Mouse (Mus musculus) MEL (cell line): ENCODE data around the gene Ptma. TPM values are rescaled to one million over a fixed set of nuclear protein-coding genes. Genes with fewer than 3 reads are reported as not detected.

ENCODE experiments used
- DNase-seq: peaks from one replicate; pipeline ENCODE4 v3.0.0; 2011; ENCODE audit warnings: low read depth, low spot score
- H3K27ac ChIP-seq: 2 replicates; pipeline ENCODE4 v1.5.1; 2012; ENCODE audit warnings: low read depth, mild to moderate bottlenecking, control low read depth, low read length, moderate library complexity; ENCODE audit not compliant: control insufficient read depth
- H3K27me3 ChIP-seq, 2 experiments: fragments of 150-350 bp in 1 of 2; sonication (generic) in 1 of 2; 2 replicates each; pipeline ENCODE4 v1.6.1; 2012; ENCODE audit warnings: low read length in 2 of 2, mild to moderate bottlenecking in 2 of 2, improper control_type of control experiment in 1 of 2, moderate library complexity in 1 of 2; ENCODE audit not compliant: insufficient read depth in 2 of 2, control insufficient read depth in 1 of 2
- H3K36me3 ChIP-seq, 2 experiments: 2 replicates each; pipeline ENCODE4 v1.6.1; 2012 to 2014; ENCODE audit warnings: low read length in 2 of 2, improper control_type of control experiment in 1 of 2, inconsistent platforms in 1 of 2, mild to moderate bottlenecking in 1 of 2; ENCODE audit not compliant: insufficient read depth in 2 of 2, control insufficient read depth in 1 of 2
- H3K4me1 ChIP-seq, 2 experiments: fragments of 150-350 bp in 1 of 2; sonication (generic) in 1 of 2; 2 replicates each; pipeline ENCODE4 v1.6.1; 2012; ENCODE audit warnings: low read length in 2 of 2, improper control_type of control experiment in 1 of 2, mild to moderate bottlenecking in 1 of 2; ENCODE audit not compliant: insufficient read depth in 2 of 2, control insufficient read depth in 1 of 2
- H3K4me3 ChIP-seq, 2 experiments: fragments of 150-350 bp in 1 of 2; sonication (generic) in 1 of 2; 2 replicates each; pipeline ENCODE4 v1.5.1; 2012; ENCODE audit warnings: low read depth in 2 of 2, low read length in 2 of 2, mild to moderate bottlenecking in 2 of 2, moderate library complexity in 2 of 2, control low read depth in 1 of 2, improper control_type of control experiment in 1 of 2; ENCODE audit not compliant: control insufficient read depth in 1 of 2, insufficient read depth in 1 of 2
- H3K79me2 ChIP-seq: 2 replicates; pipeline ENCODE4 v1.6.1; 2012; ENCODE audit warnings: mild to moderate bottlenecking, low read length, moderate library complexity; ENCODE audit not compliant: control insufficient read depth, poor library complexity, insufficient read depth
- H3K9ac ChIP-seq: 2 replicates; pipeline ENCODE4 v1.6.1; 2012; ENCODE audit warnings: low read depth, mild to moderate bottlenecking, control low read depth, low read length, moderate library complexity; ENCODE audit not compliant: control insufficient read depth, poor library complexity, severe bottlenecking
- H3K9me3 ChIP-seq: fragments of 150-350 bp; sonication (generic); replicated peaks from 2 replicates; pipeline ENCODE4 v1.6.1; 2012; ENCODE audit warnings: mild to moderate bottlenecking, low read length, improper control_type of control experiment, moderate library complexity; ENCODE audit not compliant: insufficient read depth
- E2F4 ChIP-seq: IDR thresholded peaks from 2 replicates; pipeline ENCODE4 v1.6.1; 2011; ENCODE audit warnings: low read depth, low read length, improper control_type of control experiment, borderline replicate concordance
- KAT2A ChIP-seq: conservative IDR thresholded peaks from 2 replicates; pipeline ENCODE4 v1.6.1; 2012; ENCODE audit warnings: low read depth, low read length, improper control_type of control experiment, inconsistent platforms
- MAZ ChIP-seq: IDR thresholded peaks from 2 replicates; pipeline ENCODE4 v1.6.1; 2012; ENCODE audit warnings: low read depth, mild to moderate bottlenecking, inconsistent platforms, low read length, improper control_type of control experiment
- MEF2A ChIP-seq: IDR thresholded peaks from 2 replicates; pipeline ENCODE4 v1.6.1; 2014; ENCODE audit warnings: low read depth, mild to moderate bottlenecking, inconsistent platforms, low read length, improper control_type of control experiment; ENCODE audit not compliant: poor library complexity, insufficient replicate concordance, severe bottlenecking; ENCODE audit errors: extremely low read depth
- POLR2AphosphoS2 ChIP-seq: IDR thresholded peaks from 2 replicates; pipeline ENCODE4 v1.6.1; 2011; ENCODE audit warnings: low read length, improper control_type of control experiment
- RCOR1 ChIP-seq: IDR thresholded peaks from 2 replicates; pipeline ENCODE4 v1.6.1; 2012; ENCODE audit warnings: low read depth, mild to moderate bottlenecking, inconsistent platforms, low read length, improper control_type of control experiment
- SIN3A ChIP-seq: IDR thresholded peaks from 2 replicates; pipeline ENCODE4 v1.6.1; 2012; ENCODE audit warnings: low read length, improper control_type of control experiment, inconsistent platforms
- UBTF ChIP-seq: IDR thresholded peaks from 2 replicates; pipeline ENCODE4 v1.6.1; 2012; ENCODE audit warnings: low read depth, mild to moderate bottlenecking, inconsistent platforms, low read length, improper control_type of control experiment, moderate library complexity, borderline replicate concordance; ENCODE audit not compliant: insufficient read depth
- ZKSCAN1 ChIP-seq: IDR thresholded peaks from 2 replicates; pipeline ENCODE4 v1.6.1; 2012; ENCODE audit warnings: low read depth, mild to moderate bottlenecking, inconsistent platforms, low read length, improper control_type of control experiment, moderate library complexity
- polyA plus RNA-seq, 2 experiments: library from polyadenylated mRNA; stranded (reverse) in 1 of 2; unstranded in 1 of 2; fragments of >175 nt in 1 of 2; fragments of >200 nt in 1 of 2; gene quantifications; 2 replicates each; pipeline versions ENCODE4 v1.2.1 to v1.2.4; 2012; ENCODE audit warnings: low replicate concordance in 2 of 2, low read depth in 1 of 2; ENCODE audit not compliant: insufficient read length in 2 of 2, insufficient read depth in 1 of 2, missing spikeins in 1 of 2
- total RNA-seq: library from RNA; depleted of rRNA; stranded (reverse); fragments of 300-350 nt; gene quantifications from 2 replicates; pipeline ENCODE4 v1.2.3, GENCODE M21; 2012

Ptma gene
- total and polyA plus RNA-seq, 3 experiments, result 2,419 to 4,891 (median 3,309) TPM

GRCm38 (mm10) chr1:86480735-86481447 lies 45.6 kb upstream of the Ptma start:
- Histone ChIP-seq H3K9ac (no peak overlapping the region), H3K79me2 (no peaks in the 10 kb centered on the region), H3K4me3 (no peak overlapping the region), H3K4me1 (peaks cover 12 to 30% of the 10 kb centered on the region in 2 experiments), H3K27me3 (no peaks in the 10 kb centered on the region), H3K27ac (no peak overlapping the region), H3K36me3 (peaks cover 0 to 13% of the 10 kb centered on the region in 2 experiments; a peak in 2 of 4 replicates), H3K9me3 (no peaks in the 10 kb centered on the region)
- DNase-seq, result no peak
- TF ChIP-seq RCOR1, result no peak
- no peak for TF ChIP-seq E2F4
- TF ChIP-seq, all 39 proteins: peak for 0

DNA sequence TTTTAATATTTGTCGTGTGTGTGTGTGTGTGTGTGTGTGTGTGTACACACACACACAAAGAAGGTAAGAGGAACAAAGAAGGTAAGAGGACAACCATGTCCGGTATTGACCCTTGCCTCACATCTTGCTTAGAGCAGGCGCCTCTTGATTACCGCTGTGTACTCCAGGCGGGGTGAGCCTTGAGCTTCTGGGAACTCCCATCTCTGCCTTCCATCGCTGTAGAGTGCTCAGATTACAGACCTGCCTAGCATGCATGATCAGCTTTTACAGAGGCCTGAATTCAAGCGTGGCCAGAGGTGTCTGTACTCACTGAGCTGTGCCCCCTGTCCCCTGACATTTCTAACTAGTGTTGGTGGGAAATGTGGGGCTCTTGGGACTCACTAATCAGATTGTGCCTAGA lies 45.1 kb upstream of the Ptma start:
- Histone ChIP-seq H3K36me3 (peaks cover 0 to 15% of the 10 kb centered on the region in 2 experiments; a peak in 2 of 4 replicates), H3K4me3 (no peak overlapping the region), H3K4me1 (peaks cover 12 to 30% of the 10 kb centered on the region in 2 experiments), H3K9me3 (no peaks in the 10 kb centered on the region), H3K27me3 (no peaks in the 10 kb centered on the region), H3K27ac (no peak overlapping the region), H3K9ac (no peak overlapping the region), H3K79me2 (no peaks in the 10 kb centered on the region)
- no peak for TF ChIP-seq UBTF
- TF ChIP-seq ZKSCAN1, result no peak
- TF ChIP-seq POLR2AphosphoS2, result no peak
- TF ChIP-seq MAZ, result no peak
- no peak for DNase-seq

- Histone ChIP-seq H3K36me3 (peaks cover 0 to 18% of the 10 kb centered on the region in 2 experiments; a peak in 2 of 4 replicates), H3K4me3 (no peak overlapping the region), H3K4me1 (peaks cover 12 to 29% of the 10 kb centered on the region in 2 experiments), H3K79me2 (no peaks in the 10 kb centered on the region; the same call in 1 of the 2 replicates), H3K27ac (no peak overlapping the region), H3K9me3 (no peaks in the 10 kb centered on the region), H3K9ac (no peak overlapping the region), H3K27me3 (no peaks in the 10 kb centered on the region)
- DNase-seq, result no peak
- TF ChIP-seq KAT2A (no peak), SIN3A (no peak), MEF2A (no peak)
Observed at GRCm38 (mm10) chr1:86482288-86482687, 44.2 kb upstream of the Ptma start.
